Mouse (Mus musculus) limb, embryonic 14.5 days (tissue): ENCODE measurements around the gene Tbk1. TPM values are rescaled to one million over a fixed set of nuclear protein-coding genes. Genes with fewer than 3 reads are reported as not detected.

Source experiments
- ATAC-seq: fragments of 200-750 bp; cut with Nextera tagmentation; 2 replicates; pipeline ENCODE4 v1.8.0; 2017; ENCODE audit warnings: low read depth, moderate number of reproducible peaks, moderate TSS enrichment; ENCODE audit not compliant: low FRiP score
- DNase-seq: peaks from one replicate; pipeline ENCODE4 v3.0.0-alpha.2; 2015; ENCODE audit warnings: low spot score
- H3K27ac ChIP-seq: fragments of 300-500 bp; sonication (generic); replicated peaks from 2 replicates; pipeline ENCODE4 v1.5.1; 2014; ENCODE audit warnings: low read depth, mild to moderate bottlenecking, low read length, moderate library complexity, mixed read lengths
- H3K27me3 ChIP-seq: fragments of 300-500 bp; sonication (generic); 2 replicates; pipeline ENCODE4 v1.6.1; 2014; ENCODE audit warnings: low read length, mixed read lengths; ENCODE audit not compliant: control insufficient read depth, insufficient read depth
- H3K36me3 ChIP-seq: fragments of 300-500 bp; sonication (generic); 2 replicates; pipeline ENCODE4 v1.6.1; 2014; ENCODE audit warnings: mild to moderate bottlenecking, low read length, moderate library complexity, mixed read lengths; ENCODE audit not compliant: control insufficient read depth, insufficient read depth
- H3K4me1 ChIP-seq: fragments of 300-500 bp; sonication (generic); 2 replicates; pipeline ENCODE4 v1.6.1; 2014; ENCODE audit warnings: antibody characterized with exemption, low read length, mixed read lengths; ENCODE audit not compliant: control insufficient read depth, insufficient read depth
- H3K4me2 ChIP-seq: fragments of 300-500 bp; sonication (generic); replicated peaks from 2 replicates; pipeline ENCODE4 v1.6.1; 2014; ENCODE audit warnings: low read depth, mild to moderate bottlenecking, low read length, moderate library complexity; ENCODE audit not compliant: severe bottlenecking
- H3K4me3 ChIP-seq: fragments of 300-500 bp; sonication (generic); replicated peaks from 2 replicates; pipeline ENCODE4 v1.5.1; 2014; ENCODE audit warnings: low read length
- H3K9ac ChIP-seq: fragments of 300-500 bp; sonication (generic); 2 replicates; pipeline ENCODE4 v1.6.1; 2014; ENCODE audit warnings: mild to moderate bottlenecking, low read depth, low read length, moderate library complexity; ENCODE audit not compliant: severe bottlenecking
- H3K9me3 ChIP-seq: fragments of 300-500 bp; sonication (generic); 2 replicates; pipeline ENCODE4 v1.6.1; 2016; ENCODE audit warnings: low read length; ENCODE audit not compliant: control insufficient read depth
- POLR2A ChIP-seq: fragments of 200-500 bp; IDR thresholded peaks from 2 replicates; pipeline ENCODE4 v1.8.0; 2012; ENCODE audit warnings: inconsistent platforms, mild to moderate bottlenecking, moderate library complexity, borderline replicate concordance; ENCODE audit not compliant: insufficient read depth, insufficient read length; ENCODE audit errors: extremely low read depth
- WGBS: fragments of 180-500 bp; shearing (Covaris S2); extraction: QIAGEN DNeasy Blood & Tissue Kit; methylation state at CpG from one replicate; pipeline ENCODE4 v1.1.7; 2014; 5-methylcytosine and 5-hydroxymethylcytosine counted together
- polyA plus RNA-seq, 2 experiments: library from polyadenylated mRNA; depleted of rRNA in 1 of 2; stranded (reverse) in 1 of 2; unstranded in 1 of 2; fragments of >200 nt; fragmentation: Nextera tagmentation in 1 of 2; extraction: Ambion mirVana in 1 of 2; gene quantifications; 2 replicates each; pipeline versions ENCODE4 v1.2.1 to v1.2.3; 2012 to 2014

Tbk1 gene
- polyA plus RNA-seq, 2 experiments: 30.0 to 32.2 TPM

DNA sequence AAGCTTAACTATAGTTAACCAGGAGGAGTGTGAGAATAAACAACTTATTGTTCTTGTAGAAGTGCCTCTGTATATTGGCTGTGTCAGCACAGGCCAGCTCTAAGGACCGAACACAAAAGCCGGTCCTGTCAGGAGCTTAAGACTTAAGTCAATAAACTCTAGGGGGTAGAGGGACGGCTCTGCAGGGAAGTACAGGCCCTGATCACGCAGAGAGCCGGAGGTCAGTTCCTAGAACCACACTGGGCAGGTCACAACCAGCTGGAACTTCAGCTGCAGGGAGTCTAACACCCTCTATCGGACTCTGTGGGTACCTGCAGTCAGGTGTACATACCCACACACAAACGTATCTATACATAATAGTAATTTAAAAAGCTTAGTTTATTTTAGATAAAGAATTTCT is 29.3 kb upstream of the Tbk1 start:
- WGBS: 83% methylated on average over 7 of the region's 7 CpGs
- no peak for TF ChIP-seq POLR2A
- peaks cover 86% of the 10 kb centered on the region for H3K36me3 ChIP-seq
- H3K27me3 ChIP-seq: no peaks in the 10 kb centered on the region
- H3K4me3 ChIP-seq: no peak overlapping the region
- no peak overlapping the region for H3K9ac ChIP-seq
- H3K4me1 ChIP-seq: no peaks in the 10 kb centered on the region
- no peak for DNase-seq
- H3K27ac ChIP-seq: no peak overlapping the region
- no peak for ATAC-seq
- H3K9me3 ChIP-seq: no peaks in the 10 kb centered on the region
- H3K4me2 ChIP-seq: no peak overlapping the region

DNA sequence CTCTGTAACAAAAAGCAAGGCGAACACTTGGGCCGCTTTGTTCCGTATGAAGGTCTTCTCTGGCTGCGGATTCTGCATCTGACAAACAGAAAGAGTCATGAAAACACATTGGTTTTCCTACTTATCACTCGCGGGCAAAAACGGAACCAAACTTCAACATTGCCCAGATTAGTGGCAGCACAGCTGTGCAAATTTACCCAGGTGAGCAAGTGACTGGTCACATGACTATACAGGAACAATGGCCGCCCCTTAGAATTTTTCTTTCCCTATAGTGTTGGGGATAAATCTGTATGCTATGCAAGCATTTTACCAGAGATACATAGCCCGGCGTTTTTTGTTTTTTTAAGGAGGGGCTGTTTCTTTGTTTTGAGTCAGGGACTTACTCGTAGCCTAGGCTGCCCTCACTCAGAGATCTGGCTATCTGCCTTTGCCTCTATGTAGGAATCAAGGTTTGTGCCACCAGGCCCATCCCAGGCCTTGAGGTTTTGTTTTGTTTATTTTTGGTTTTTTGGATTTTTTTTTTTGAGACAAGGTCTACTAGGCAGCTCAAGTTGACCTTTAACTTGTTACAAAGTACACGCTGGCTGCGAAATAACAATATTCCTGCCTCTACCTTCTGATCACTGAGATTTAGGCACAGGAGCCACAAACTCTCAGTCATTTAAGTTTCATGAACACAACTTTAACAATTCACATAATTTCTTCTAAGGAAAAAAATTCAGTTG is 28.7 kb upstream of the Tbk1 start:
- H3K27me3 ChIP-seq: no peaks in the 10 kb centered on the region
- WGBS: 97% methylated on average over 13 of the region's 13 CpGs
- DNase-seq (no peak), ATAC-seq (no peak)
- no peak overlapping the region for H3K27ac ChIP-seq
- H3K9ac ChIP-seq: no peak overlapping the region
- H3K4me3 ChIP-seq: no peak overlapping the region
- no peaks in the 10 kb centered on the region for H3K4me1 ChIP-seq
- H3K9me3 ChIP-seq: no peaks in the 10 kb centered on the region
- no peak overlapping the region for H3K4me2 ChIP-seq
- no peak for TF ChIP-seq POLR2A
- peaks cover 86% of the 10 kb centered on the region for H3K36me3 ChIP-seq

DNA sequence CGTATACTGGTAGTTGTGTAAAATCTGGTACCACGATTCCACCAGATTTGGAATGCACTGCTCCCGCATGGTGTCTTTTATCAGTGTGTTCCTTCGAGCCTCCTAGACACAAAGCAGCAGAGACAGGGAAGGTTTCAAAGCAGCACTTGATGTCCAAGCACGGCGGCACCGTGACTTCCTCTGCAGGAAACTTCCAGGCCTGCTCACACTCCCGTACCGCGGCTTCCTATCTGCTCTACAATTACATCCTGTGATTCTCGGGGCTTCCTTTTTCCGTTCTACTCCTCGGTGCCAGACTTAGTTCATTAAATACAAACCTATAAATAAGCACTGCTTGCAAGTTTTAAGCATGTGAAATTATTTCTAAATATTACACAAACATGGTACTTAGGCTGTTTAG is 27.0 kb upstream of the Tbk1 start:
- no peak for TF ChIP-seq POLR2A
- no peak overlapping the region for H3K27ac ChIP-seq
- WGBS: 90% methylated on average over 13 of the region's 13 CpGs
- no peak for ATAC-seq
- H3K9ac ChIP-seq: no peak overlapping the region
- peaks cover 87% of the 10 kb centered on the region for H3K36me3 ChIP-seq
- H3K4me2 ChIP-seq: no peak overlapping the region
- no peak for DNase-seq
- H3K9me3 ChIP-seq: no peaks in the 10 kb centered on the region
- H3K27me3 ChIP-seq: no peaks in the 10 kb centered on the region
- no peaks in the 10 kb centered on the region for H3K4me1 ChIP-seq
- no peak overlapping the region for H3K4me3 ChIP-seq

DNA sequence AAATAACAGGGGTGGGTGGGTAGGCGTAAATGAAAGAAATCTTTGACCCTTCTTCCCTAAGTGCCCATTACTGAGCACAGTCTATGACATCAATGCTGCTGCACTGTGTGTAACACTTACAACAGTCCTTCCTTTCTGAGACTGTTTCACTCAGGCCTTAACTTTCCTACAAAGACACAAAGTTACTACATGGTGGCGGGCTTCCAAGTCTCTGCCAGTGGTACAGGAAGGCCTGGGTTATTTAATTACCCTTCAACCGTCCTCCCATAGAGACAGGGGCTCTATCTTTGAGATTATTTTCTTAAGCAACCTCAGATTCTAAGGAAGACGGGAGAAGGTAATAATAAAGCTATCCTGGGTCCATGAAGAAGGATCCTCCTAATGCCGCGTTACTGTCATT is 25.9 kb upstream of the Tbk1 start:
- H3K4me1 ChIP-seq: no peaks in the 10 kb centered on the region
- no peak overlapping the region for H3K4me3 ChIP-seq
- no peak for TF ChIP-seq POLR2A
- no peaks in the 10 kb centered on the region for H3K9me3 ChIP-seq
- no peak for ATAC-seq
- no peak overlapping the region for H3K9ac ChIP-seq
- no peaks in the 10 kb centered on the region for H3K27me3 ChIP-seq
- H3K27ac ChIP-seq: no peak overlapping the region
- DNase-seq: no peak
- 95% methylated on average over 6 of the region's 6 CpGs for WGBS
- no peak overlapping the region for H3K4me2 ChIP-seq
- peaks cover 85% of the 10 kb centered on the region for H3K36me3 ChIP-seq

DNA sequence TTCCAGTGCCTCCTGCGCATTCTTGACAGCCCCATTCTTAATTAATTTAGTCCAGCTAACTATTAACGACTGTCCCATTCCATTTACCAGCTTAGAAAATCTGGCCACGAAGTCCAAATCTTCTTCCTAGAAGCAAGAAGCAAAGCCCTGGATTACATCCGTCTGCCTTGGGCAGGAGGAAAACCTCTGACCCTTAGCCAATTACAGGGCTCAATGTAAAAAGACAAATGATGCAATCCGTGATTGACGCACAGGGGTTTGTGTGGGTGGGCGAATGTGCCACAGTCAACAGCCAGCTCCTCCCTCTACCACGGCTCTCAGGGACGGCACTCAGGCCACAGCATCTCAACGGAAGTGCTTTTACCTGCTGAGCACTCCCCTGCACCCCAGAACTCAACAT is 25.0 kb upstream of the Tbk1 start:
- 80% methylated on average over 9 of the region's 10 CpGs for WGBS
- H3K4me1 ChIP-seq: no peaks in the 10 kb centered on the region
- TF ChIP-seq POLR2A: no peak

DNA sequence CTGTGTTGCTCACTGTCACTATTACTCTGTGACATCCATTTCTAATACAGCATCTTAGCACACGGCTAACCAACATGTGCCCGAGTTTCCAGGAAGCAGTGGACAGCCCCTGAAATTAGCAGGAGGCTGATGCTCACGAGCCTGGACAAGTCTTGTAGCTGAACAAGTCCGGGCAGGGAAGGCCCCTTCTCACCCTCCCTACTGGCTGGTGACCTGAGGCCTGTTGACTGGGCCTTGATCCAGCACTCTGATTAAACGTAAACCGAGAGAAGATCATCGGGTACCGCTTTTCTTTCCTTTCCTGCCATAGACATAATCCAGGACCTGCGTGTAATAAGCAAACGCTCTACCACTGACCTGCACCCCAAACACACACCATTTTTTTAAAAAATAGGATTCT is 21.6 kb upstream of the Tbk1 start:
- Histone ChIP-seq H3K9ac (no peak overlapping the region), H3K4me2 (no peak overlapping the region), H3K36me3 (peaks cover 92% of the 10 kb centered on the region), H3K4me1 (no peaks in the 10 kb centered on the region), H3K4me3 (no peak overlapping the region), H3K27me3 (no peaks in the 10 kb centered on the region), H3K9me3 (no peaks in the 10 kb centered on the region), H3K27ac (no peak overlapping the region)
- ATAC-seq: no peak
- WGBS: 86% methylated on average over 10 of the region's 10 CpGs
- no peak for DNase-seq
- no peak for TF ChIP-seq POLR2A

More for the DNA sequence above, 25.0 kb upstream of the Tbk1 start:
- Histone ChIP-seq H3K9ac (no peak overlapping the region), H3K36me3 (peaks cover 85% of the 10 kb centered on the region), H3K4me2 (no peak overlapping the region), H3K27ac (no peak overlapping the region), H3K27me3 (no peaks in the 10 kb centered on the region), H3K9me3 (no peaks in the 10 kb centered on the region), H3K4me3 (no peak overlapping the region)
- ATAC-seq (no peak), DNase-seq (no peak)
